Mouse (Mus musculus): ENCODE results near the gene Mrpl38. TPM values are rescaled to one million over a fixed set of nuclear protein-coding genes. Genes with fewer than 3 reads are reported as not detected.

Mrpl38 gene
- polyA plus RNA-seq, 1 experiment from 2014 or later, result 44.1 TPM

- TF ChIP-seq EP300 (IDR thresholded peaks at IDR 0.05) (no peak; the same call in 1 of the 2 replicates), CTCF (IDR thresholded peaks at IDR 0.05) (peak; percentile 100)
- no peaks in the 10 kb centered on the region for H3K27me3 ChIP-seq (replicated peaks; ENCODE audit: insufficient read depth, low read length)
- H3K4me2 ChIP-seq (replicated peaks; ENCODE audit: low read depth, low read length), result peak within 1 kb of the TSS; percentile 73
- H3K4me3 ChIP-seq (ENCODE audit: low read depth, low read length), result peak within 1 kb of the TSS; percentile 62
- H3K4me1 ChIP-seq (ENCODE audit: insufficient read depth, low read depth, low read length), result peaks cover 15% of the 10 kb centered on the region
- H3K27ac ChIP-seq (ENCODE audit: low read length), result peak within 1 kb of the TSS; percentile 98
- ATAC-seq (peak; percentile 88), DNase-seq (ENCODE audit: low spot score) (peak; percentile 97)
- peak within 1 kb of the TSS; percentile 73 for H3K9ac ChIP-seq (replicated peaks; ENCODE audit: low read depth)
- WGBS, result under 1% methylated on average over 69 of the region's 69 CpGs
- no peaks in the 10 kb centered on the region for H3K9me3 ChIP-seq (ENCODE audit: low read length)
- H3K36me3 ChIP-seq (ENCODE audit: insufficient read depth, low read length), result 0 out of 2 replicates have a peak, but pooled peaks cover 12% of the 10 kb centered on the region
Measured at GRCm38 (mm10) chr11:116130488-116131205, 8.0 kb downstream of the Mrpl38 start, which contains the start of gene Trim65. TSS of gene Trim65 (minus strand) at chr11:116131128.

DNA sequence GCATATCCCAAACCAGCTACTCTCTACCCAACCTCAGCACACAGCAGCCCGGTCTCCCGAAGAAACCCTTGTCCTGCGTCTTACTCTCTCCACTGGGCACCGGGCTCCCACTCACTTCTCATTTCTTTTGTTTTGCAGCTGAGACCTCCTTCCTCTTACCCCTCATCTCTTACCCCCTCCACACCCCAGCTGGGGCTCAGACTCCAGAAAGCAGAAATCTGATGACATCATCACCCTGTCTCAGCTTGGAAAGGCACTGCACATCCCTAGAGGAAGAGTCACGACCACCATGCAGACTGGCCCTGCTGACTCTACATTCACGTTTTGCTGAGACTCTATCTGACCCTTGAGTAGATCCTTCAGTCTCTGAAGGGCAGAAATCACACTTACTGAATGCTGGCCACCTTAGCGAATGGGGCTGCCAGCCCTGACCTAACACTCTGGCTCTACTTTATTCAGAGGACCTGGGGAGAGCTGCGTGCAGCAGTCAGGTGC is 8.6 kb downstream of the Mrpl38 start:
- DNase-seq (ENCODE audit: low spot score) (peak; percentile 54), ATAC-seq (peak; percentile 0; the same call in 1 of the 2 replicates)
- H3K9ac ChIP-seq (replicated peaks; ENCODE audit: low read depth), result peak overlapping the region; percentile 73
- no peak for TF ChIP-seq CTCF (IDR thresholded peaks at IDR 0.05)
- TF ChIP-seq EP300 (IDR thresholded peaks at IDR 0.05), result no peak
- H3K27ac ChIP-seq (ENCODE audit: low read length), result peak overlapping the region; percentile 98
- 36% methylated on average over 8 of the region's 8 CpGs for WGBS
- no peaks in the 10 kb centered on the region for H3K27me3 ChIP-seq (replicated peaks; ENCODE audit: insufficient read depth, low read length)
- peaks cover 15% of the 10 kb centered on the region for H3K4me1 ChIP-seq (ENCODE audit: insufficient read depth, low read depth, low read length)
- no peaks in the 10 kb centered on the region for H3K9me3 ChIP-seq (ENCODE audit: low read length)
- 0 out of 2 replicates have a peak, but pooled peaks cover 12% of the 10 kb centered on the region for H3K36me3 ChIP-seq (ENCODE audit: insufficient read depth, low read length)
- peak overlapping the region; percentile 62 for H3K4me3 ChIP-seq (ENCODE audit: low read depth, low read length)
- H3K4me2 ChIP-seq (replicated peaks; ENCODE audit: low read depth, low read length), result peak overlapping the region; percentile 73

- H3K4me2 ChIP-seq (replicated peaks; ENCODE audit: low read depth, low read length), result peak overlapping the region; percentile 73
- H3K9me3 ChIP-seq (ENCODE audit: low read length), result no peaks in the 10 kb centered on the region
- H3K9ac ChIP-seq (replicated peaks; ENCODE audit: low read depth), result no peak overlapping the region
- no peak for DNase-seq (ENCODE audit: low spot score)
- H3K27me3 ChIP-seq (replicated peaks; ENCODE audit: insufficient read depth, low read length), result no peaks in the 10 kb centered on the region
- no peak overlapping the region for H3K27ac ChIP-seq (ENCODE audit: low read length)
- no peak overlapping the region for H3K4me3 ChIP-seq (ENCODE audit: low read depth, low read length)
- H3K36me3 ChIP-seq (ENCODE audit: insufficient read depth, low read length), result 0 out of 2 replicates have a peak, but pooled peaks cover 6% of the 10 kb centered on the region
- WGBS, result 82% methylated on average over 9 of the region's 9 CpGs
- peaks cover 15% of the 10 kb centered on the region for H3K4me1 ChIP-seq (ENCODE audit: insufficient read depth, low read depth, low read length)
- no peak for TF ChIP-seq CTCF (IDR thresholded peaks at IDR 0.05)
- TF ChIP-seq EP300 (IDR thresholded peaks at IDR 0.05), result no peak
- ATAC-seq, result no peak
Measured at GRCm38 (mm10) chr11:116129091-116129790, 9.4 kb downstream of the Mrpl38 start.

- no peak overlapping the region for H3K9ac ChIP-seq (replicated peaks; ENCODE audit: low read depth)
- no peak overlapping the region for H3K4me3 ChIP-seq (ENCODE audit: low read depth, low read length)
- H3K4me1 ChIP-seq (ENCODE audit: insufficient read depth, low read depth, low read length), result peaks cover 15% of the 10 kb centered on the region
- H3K4me2 ChIP-seq (replicated peaks; ENCODE audit: low read depth, low read length), result no peak overlapping the region
- no peak for TF ChIP-seq EP300 (IDR thresholded peaks at IDR 0.05)
- no peak for TF ChIP-seq CTCF (IDR thresholded peaks at IDR 0.05)
- ATAC-seq, result no peak
- H3K36me3 ChIP-seq (ENCODE audit: insufficient read depth, low read length), result 0 out of 2 replicates have a peak, but pooled peaks cover 5% of the 10 kb centered on the region
- 71% methylated on average over 9 of the region's 9 CpGs for whole genome bisulfite sequencing
- no peak overlapping the region for H3K27ac ChIP-seq (ENCODE audit: low read length)
- peak; percentile 19 for DNase-seq (ENCODE audit: low spot score)
- H3K9me3 ChIP-seq (ENCODE audit: low read length), result no peaks in the 10 kb centered on the region
- H3K27me3 ChIP-seq (replicated peaks; ENCODE audit: insufficient read depth, low read length), result no peaks in the 10 kb centered on the region
Measured at GRCm38 (mm10) chr11:116127986-116128385, 10.7 kb downstream of the Mrpl38 start.

DNA sequence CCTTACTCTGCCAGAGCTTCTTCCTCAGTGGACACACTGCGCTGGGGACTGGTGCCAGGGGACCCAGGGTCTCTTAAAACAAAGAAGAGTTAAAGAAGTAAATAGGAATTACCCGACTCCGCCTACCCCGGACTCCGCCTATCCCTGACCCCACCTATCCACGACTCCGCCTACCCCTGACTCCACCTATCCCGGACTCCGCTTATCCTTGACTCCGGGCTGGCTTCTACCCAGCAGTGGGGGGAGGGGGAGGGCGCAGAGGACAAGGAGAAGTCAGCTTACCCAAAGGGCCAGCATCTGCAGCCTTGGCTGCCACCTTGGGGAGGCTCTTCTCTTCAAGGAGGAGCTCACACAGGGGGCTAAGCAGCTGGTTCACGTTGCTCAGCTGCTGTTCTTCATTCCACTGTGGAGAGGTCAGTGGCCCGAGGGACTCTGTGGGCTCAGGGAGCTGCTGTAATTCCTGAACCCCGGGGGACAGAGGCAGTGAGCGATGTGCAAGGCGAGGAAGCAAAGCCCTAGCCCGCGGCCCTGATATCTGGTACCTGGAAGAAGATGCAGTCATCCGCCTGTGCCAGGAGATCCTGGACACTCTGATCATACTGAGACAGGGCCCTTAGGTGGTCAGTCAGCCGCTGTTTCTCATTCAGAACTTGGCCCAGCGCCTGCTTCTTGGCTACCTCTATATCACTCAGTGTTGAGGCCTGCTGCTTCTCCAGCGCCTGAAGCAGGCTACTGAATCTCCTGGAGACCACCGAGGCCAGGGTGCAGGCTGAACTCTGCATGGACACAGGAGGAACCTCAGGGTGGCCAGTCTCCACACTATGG is 11.3 kb downstream of the Mrpl38 start, which contains the start of gene Trim47:
TSS of gene Trim47 (minus strand) at position 55 of the 825 bp plus-strand sequence.
- peak; percentile 87 for DNase-seq (ENCODE audit: low spot score)
- 0 out of 2 replicates have a peak, but pooled peaks cover 5% of the 10 kb centered on the region for H3K36me3 ChIP-seq (ENCODE audit: insufficient read depth, low read length)
- H3K4me3 ChIP-seq (ENCODE audit: low read depth, low read length), result no peak within 1 kb of the TSS
- no peak within 1 kb of the TSS for H3K27ac ChIP-seq (ENCODE audit: low read length)
- peaks cover 15% of the 10 kb centered on the region for H3K4me1 ChIP-seq (ENCODE audit: insufficient read depth, low read depth, low read length)
- H3K4me2 ChIP-seq (replicated peaks; ENCODE audit: low read depth, low read length), result peak within 1 kb of the TSS; percentile 22; the same call in 1 of the 2 replicates
- H3K9ac ChIP-seq (replicated peaks; ENCODE audit: low read depth), result 0 out of 2 replicates have a peak within 1 kb of the TSS, but pooled peaks have one; percentile 12
- peak; percentile 31 for ATAC-seq
- WGBS, result 31% methylated on average over 23 of the region's 23 CpGs
- H3K27me3 ChIP-seq (replicated peaks; ENCODE audit: insufficient read depth, low read length), result no peaks in the 10 kb centered on the region
- H3K9me3 ChIP-seq (ENCODE audit: low read length), result no peaks in the 10 kb centered on the region
- TF ChIP-seq CTCF (IDR thresholded peaks at IDR 0.05) (peak; percentile 31; the same call in 1 of the 2 replicates), EP300 (IDR thresholded peaks at IDR 0.05) (no peak)
